Mouse (Mus musculus): Measurements from ENCODE around the gene Dmpk. TPM values are rescaled to one million over a fixed set of nuclear protein-coding genes. Genes with fewer than 3 reads are reported as not detected.
A peak's percentile ranks its signal among the peaks of the same experiment; 100 is the strongest.

Gene Dmpk
- polyA plus RNA-seq, 1 experiment from 2014 or later: 13.9 TPM

DNA sequence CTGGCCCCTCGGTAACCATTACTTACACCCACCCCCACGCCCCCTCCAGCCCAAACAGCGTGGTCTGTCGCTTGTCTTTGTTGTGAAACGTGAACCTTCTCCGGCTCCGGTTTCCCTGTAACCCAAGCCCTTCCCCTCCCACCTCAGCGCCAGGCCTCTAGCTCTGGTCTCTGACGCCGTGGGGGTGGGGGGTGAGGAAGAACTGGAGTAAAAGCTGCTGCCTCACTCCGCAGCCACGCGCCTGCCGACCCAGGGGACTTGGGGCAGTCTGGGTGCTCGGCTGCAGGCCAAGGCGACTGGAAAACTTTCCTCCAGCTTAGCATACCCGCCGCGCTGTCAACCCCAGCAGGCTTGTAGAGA, 12.1 kb downstream of the Dmpk start:
- ATAC-seq (replicated peaks; ENCODE audit: low FRiP score): no peak
- peak overlapping the region; percentile 66 for H3K4me3 ChIP-seq (ENCODE audit: low read depth, low read length)
- H3K4me1 ChIP-seq (replicated peaks; ENCODE audit: control insufficient read depth, insufficient read depth, low read length): peaks cover 35% of the 10 kb centered on the region
- H3K36me3 ChIP-seq (ENCODE audit: control insufficient read depth, insufficient read depth, low read length): peaks cover 6% of the 10 kb centered on the region; the same call in 1 of the 2 replicates
- peak overlapping the region; percentile 95 for H3K4me2 ChIP-seq
- H3K9ac ChIP-seq (ENCODE audit: low read depth, low read length): peak overlapping the region; percentile 76
- DNase-seq (ENCODE audit: low spot score): peak; percentile 76
- H3K27me3 ChIP-seq (replicated peaks; ENCODE audit: control insufficient read depth, insufficient read depth, low read length): peaks cover 67% of the 10 kb centered on the region
- no peaks in the 10 kb centered on the region for H3K9me3 ChIP-seq (ENCODE audit: control insufficient read depth, low read length)
- WGBS: under 1% methylated on average over 19 of the region's 19 CpGs
- H3K27ac ChIP-seq (ENCODE audit: low read depth, low read length): peak overlapping the region; percentile 83

DNA sequence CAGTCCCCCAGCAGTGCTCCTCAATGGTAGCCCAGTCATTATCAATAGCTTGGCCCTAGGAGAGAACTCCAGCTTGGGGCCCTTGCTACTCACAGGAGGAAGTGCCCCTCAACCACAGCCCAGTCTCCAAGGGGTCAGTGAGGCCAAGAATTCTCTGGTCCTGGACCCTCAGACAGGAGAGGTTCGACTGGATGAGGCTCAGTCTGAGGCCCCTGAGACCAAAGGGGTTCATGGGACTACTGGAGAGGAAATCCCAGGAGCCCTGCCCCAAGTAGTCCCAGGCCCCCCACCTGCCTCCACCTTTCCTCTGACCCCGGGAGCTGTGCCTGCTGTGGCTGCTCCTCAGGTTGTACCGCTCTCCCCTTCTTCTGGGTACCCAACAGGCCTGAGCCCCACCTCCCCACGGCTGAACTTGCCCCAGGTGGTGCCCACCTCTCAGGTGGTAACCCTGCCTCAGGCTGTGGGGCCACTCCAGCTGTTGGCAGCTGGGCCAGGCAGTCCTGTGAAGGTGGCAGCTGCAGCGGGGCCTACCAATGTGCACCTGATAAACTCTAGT, 12.8 kb downstream of the Dmpk start:
- ATAC-seq (replicated peaks; ENCODE audit: low FRiP score): no peak
- peaks cover 35% of the 10 kb centered on the region for H3K4me1 ChIP-seq (replicated peaks; ENCODE audit: control insufficient read depth, insufficient read depth, low read length)

DNA sequence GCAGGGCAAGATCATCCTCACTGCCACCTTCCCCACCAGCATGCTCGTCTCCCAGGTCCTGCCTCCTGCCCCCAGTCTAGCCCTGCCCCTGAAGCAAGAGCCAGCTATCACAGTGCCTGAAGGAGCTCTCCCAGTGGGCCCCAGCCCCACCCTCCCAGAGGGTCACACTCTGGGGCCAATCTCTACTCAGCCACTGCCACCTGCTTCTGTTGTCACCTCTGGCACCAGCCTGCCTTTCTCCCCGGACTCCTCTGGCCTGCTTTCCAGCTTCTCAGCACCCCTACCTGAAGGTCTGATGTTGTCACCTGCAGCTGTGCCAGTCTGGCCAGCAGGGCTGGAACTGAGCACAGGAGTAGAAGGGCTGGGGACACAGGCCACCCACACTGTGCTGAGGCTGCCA, 13.6 kb downstream of the Dmpk start:
- no peak for ATAC-seq (replicated peaks; ENCODE audit: low FRiP score)
- WGBS: 44% methylated on average over 2 of the region's 2 CpGs
- Histone ChIP-seq H3K27me3 (replicated peaks; ENCODE audit: control insufficient read depth, insufficient read depth, low read length) (peaks cover 52% of the 10 kb centered on the region), H3K9ac (ENCODE audit: low read depth, low read length) (no peak overlapping the region), H3K4me1 (replicated peaks; ENCODE audit: control insufficient read depth, insufficient read depth, low read length) (peaks cover 33% of the 10 kb centered on the region), H3K4me2 (no peak overlapping the region), H3K9me3 (ENCODE audit: control insufficient read depth, low read length) (no peaks in the 10 kb centered on the region), H3K4me3 (ENCODE audit: low read depth, low read length) (no peak overlapping the region), H3K27ac (ENCODE audit: low read depth, low read length) (no peak overlapping the region), H3K36me3 (ENCODE audit: control insufficient read depth, insufficient read depth, low read length) (peaks cover 2% of the 10 kb centered on the region; the same call in 1 of the 2 replicates)
- no peak for DNase-seq (ENCODE audit: low spot score)

More for the DNA sequence above, 12.8 kb downstream of the Dmpk start:
- peaks cover 59% of the 10 kb centered on the region for H3K27me3 ChIP-seq (replicated peaks; ENCODE audit: control insufficient read depth, insufficient read depth, low read length)
- H3K36me3 ChIP-seq (ENCODE audit: control insufficient read depth, insufficient read depth, low read length): peaks cover 2% of the 10 kb centered on the region; the same call in 1 of the 2 replicates
- peak overlapping the region; percentile 66 for H3K4me3 ChIP-seq (ENCODE audit: low read depth, low read length)
- H3K4me2 ChIP-seq: peak overlapping the region; percentile 95
- peak overlapping the region; percentile 76; the same call in 1 of the 2 replicates for H3K9ac ChIP-seq (ENCODE audit: low read depth, low read length)
- no peak for DNase-seq (ENCODE audit: low spot score)
- 53% methylated on average over 5 of the region's 5 CpGs for WGBS
- no peak overlapping the region for H3K27ac ChIP-seq (ENCODE audit: low read depth, low read length)
- H3K9me3 ChIP-seq (ENCODE audit: control insufficient read depth, low read length): no peaks in the 10 kb centered on the region

GRCm38 (mm10) chr7:19097863-19098262, 14.2 kb downstream of the Dmpk start:
- H3K4me2 ChIP-seq: no peak overlapping the region
- H3K9me3 ChIP-seq (ENCODE audit: control insufficient read depth, low read length): no peaks in the 10 kb centered on the region
- H3K4me1 ChIP-seq (replicated peaks; ENCODE audit: control insufficient read depth, insufficient read depth, low read length): peaks cover 26% of the 10 kb centered on the region
- no peak overlapping the region for H3K27ac ChIP-seq (ENCODE audit: low read depth, low read length)
- no peak for ATAC-seq (replicated peaks; ENCODE audit: low FRiP score)
- H3K27me3 ChIP-seq (replicated peaks; ENCODE audit: control insufficient read depth, insufficient read depth, low read length): peaks cover 49% of the 10 kb centered on the region
- no peak overlapping the region for H3K9ac ChIP-seq (ENCODE audit: low read depth, low read length)
- H3K36me3 ChIP-seq (ENCODE audit: control insufficient read depth, insufficient read depth, low read length): peaks cover 2% of the 10 kb centered on the region; the same call in 1 of the 2 replicates
- DNase-seq (ENCODE audit: low spot score): no peak
- no peak overlapping the region for H3K4me3 ChIP-seq (ENCODE audit: low read depth, low read length)

DNA sequence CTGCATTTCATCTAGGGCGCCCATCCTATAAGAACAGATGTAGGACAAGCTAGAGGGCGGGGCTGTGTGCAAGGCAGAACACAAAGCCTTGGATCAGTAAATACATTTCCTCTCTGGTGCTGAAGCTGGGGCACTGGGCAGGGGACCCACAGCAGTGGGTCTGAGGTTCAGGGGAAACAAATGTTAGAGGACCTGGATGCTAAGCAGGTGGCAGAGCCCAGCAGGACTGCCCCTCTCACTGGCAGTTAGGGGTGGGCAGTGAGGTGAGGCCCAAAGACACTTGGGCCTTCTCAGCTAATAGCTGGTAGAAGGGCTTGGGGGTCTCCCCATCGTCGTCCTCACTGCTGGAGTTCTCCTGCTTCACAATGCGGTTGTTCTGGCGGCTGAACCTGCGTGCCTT, 15.2 kb downstream of the Dmpk start:
- Histone ChIP-seq H3K27ac (ENCODE audit: low read depth, low read length) (no peak overlapping the region), H3K36me3 (ENCODE audit: control insufficient read depth, insufficient read depth, low read length) (peaks cover 2% of the 10 kb centered on the region; the same call in 1 of the 2 replicates), H3K4me1 (replicated peaks; ENCODE audit: control insufficient read depth, insufficient read depth, low read length) (peaks cover 21% of the 10 kb centered on the region), H3K27me3 (replicated peaks; ENCODE audit: control insufficient read depth, insufficient read depth, low read length) (peaks cover 51% of the 10 kb centered on the region), H3K4me3 (ENCODE audit: low read depth, low read length) (no peak overlapping the region), H3K9ac (ENCODE audit: low read depth, low read length) (no peak overlapping the region), H3K4me2 (no peak overlapping the region), H3K9me3 (ENCODE audit: control insufficient read depth, low read length) (no peaks in the 10 kb centered on the region)
- 62% methylated on average over 7 of the region's 7 CpGs for WGBS
- DNase-seq (ENCODE audit: low spot score): no peak
- ATAC-seq (replicated peaks; ENCODE audit: low FRiP score): no peak

DNA sequence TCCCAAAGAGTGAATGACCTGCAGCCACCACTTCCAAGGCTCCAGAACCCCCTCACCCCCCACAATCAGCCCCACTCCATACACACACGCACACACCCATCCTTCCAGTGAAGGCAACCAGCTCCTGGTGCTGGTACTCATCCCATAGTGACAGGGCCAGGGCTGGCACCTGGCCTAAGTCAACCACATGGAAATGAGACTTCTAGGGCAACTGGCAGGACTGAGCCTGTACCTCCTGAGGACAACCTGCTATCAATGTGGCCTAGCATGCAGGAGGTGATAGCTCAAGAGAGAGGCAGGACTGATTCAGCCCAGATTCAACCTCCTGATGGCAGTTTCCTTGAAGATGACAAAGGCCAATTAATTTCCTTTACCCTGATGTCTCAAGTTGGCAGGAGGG, 16.6 kb downstream of the Dmpk start:
- Histone ChIP-seq H3K4me3 (ENCODE audit: low read depth, low read length) (no peak overlapping the region), H3K36me3 (ENCODE audit: control insufficient read depth, insufficient read depth, low read length) (peaks cover 2% of the 10 kb centered on the region; the same call in 1 of the 2 replicates), H3K27ac (ENCODE audit: low read depth, low read length) (no peak overlapping the region), H3K4me1 (replicated peaks; ENCODE audit: control insufficient read depth, insufficient read depth, low read length) (peaks cover 18% of the 10 kb centered on the region), H3K9me3 (ENCODE audit: control insufficient read depth, low read length) (no peaks in the 10 kb centered on the region), H3K4me2 (no peak overlapping the region), H3K9ac (ENCODE audit: low read depth, low read length) (no peak overlapping the region), H3K27me3 (replicated peaks; ENCODE audit: control insufficient read depth, insufficient read depth, low read length) (peaks cover 44% of the 10 kb centered on the region)
- 64% methylated on average over 1 of the region's 1 CpGs for WGBS
- DNase-seq (ENCODE audit: low spot score) (no peak), ATAC-seq (replicated peaks; ENCODE audit: low FRiP score) (no peak)

GRCm38 (mm10) chr7:19103741-19104140, 20.1 kb downstream of the Dmpk start:
- H3K36me3 ChIP-seq (ENCODE audit: control insufficient read depth, insufficient read depth, low read length): no peaks in the 10 kb centered on the region
- no peaks in the 10 kb centered on the region for H3K9me3 ChIP-seq (ENCODE audit: control insufficient read depth, low read length)
- no peaks in the 10 kb centered on the region for H3K4me1 ChIP-seq (replicated peaks; ENCODE audit: control insufficient read depth, insufficient read depth, low read length)
- no peak overlapping the region for H3K4me2 ChIP-seq
- DNase-seq (ENCODE audit: low spot score) (no peak), ATAC-seq (replicated peaks; ENCODE audit: low FRiP score) (no peak)
- H3K27me3 ChIP-seq (replicated peaks; ENCODE audit: control insufficient read depth, insufficient read depth, low read length): peaks cover 16% of the 10 kb centered on the region
- no peak overlapping the region for H3K27ac ChIP-seq (ENCODE audit: low read depth, low read length)
- no peak overlapping the region for H3K9ac ChIP-seq (ENCODE audit: low read depth, low read length)
- H3K4me3 ChIP-seq (ENCODE audit: low read depth, low read length): no peak overlapping the region

- no peaks in the 10 kb centered on the region for H3K9me3 ChIP-seq (ENCODE audit: control insufficient read depth, low read length)
- H3K9ac ChIP-seq (ENCODE audit: low read depth, low read length): no peak overlapping the region
- no peak for ATAC-seq (replicated peaks; ENCODE audit: low FRiP score)
- peaks cover 10% of the 10 kb centered on the region for H3K27me3 ChIP-seq (replicated peaks; ENCODE audit: control insufficient read depth, insufficient read depth, low read length)
- no peak overlapping the region for H3K4me3 ChIP-seq (ENCODE audit: low read depth, low read length)
- no peak for DNase-seq (ENCODE audit: low spot score)
- no peak overlapping the region for H3K27ac ChIP-seq (ENCODE audit: low read depth, low read length)
- WGBS: 67% methylated on average over 2 of the region's 2 CpGs
- no peak overlapping the region for H3K4me2 ChIP-seq
- H3K4me1 ChIP-seq (replicated peaks; ENCODE audit: control insufficient read depth, insufficient read depth, low read length): no peaks in the 10 kb centered on the region
- no peaks in the 10 kb centered on the region for H3K36me3 ChIP-seq (ENCODE audit: control insufficient read depth, insufficient read depth, low read length)
These were observed 20.8 kb downstream of the Dmpk start for GRCm38 (mm10) chr7:19104486-19104885.

- Histone ChIP-seq H3K4me1 (replicated peaks; ENCODE audit: control insufficient read depth, insufficient read depth, low read length) (no peaks in the 10 kb centered on the region), H3K36me3 (ENCODE audit: control insufficient read depth, insufficient read depth, low read length) (no peaks in the 10 kb centered on the region), H3K4me3 (ENCODE audit: low read depth, low read length) (no peak overlapping the region), H3K9me3 (ENCODE audit: control insufficient read depth, low read length) (no peaks in the 10 kb centered on the region), H3K9ac (ENCODE audit: low read depth, low read length) (no peak overlapping the region), H3K27me3 (replicated peaks; ENCODE audit: control insufficient read depth, insufficient read depth, low read length) (0 out of 2 replicates have a peak, but pooled peaks cover 3% of the 10 kb centered on the region), H3K4me2 (no peak overlapping the region), H3K27ac (ENCODE audit: low read depth, low read length) (no peak overlapping the region)
- no peak for ATAC-seq (replicated peaks; ENCODE audit: low FRiP score)
- no peak for DNase-seq (ENCODE audit: low spot score)
- 53% methylated on average over 3 of the region's 3 CpGs for WGBS
These were observed 23.8 kb downstream of the Dmpk start for GRCm38 (mm10) chr7:19107436-19107835.

Measured in liver, embryonic 11.5 days (tissue).